Mouse (Mus musculus) heart, postnatal 0 days (tissue): ENCODE data around the gene Cog6. TPM values are rescaled to one million over a fixed set of nuclear protein-coding genes. Genes with fewer than 3 reads are reported as not detected.

ENCODE experiments used
- ATAC-seq: fragments of 200-750 bp; cut with Nextera tagmentation; 2 replicates; pipeline ENCODE4 v1.8.0; 2017; ENCODE audit warnings: low read depth, moderate number of reproducible peaks, moderate library complexity; ENCODE audit not compliant: insufficient read depth
- DNase-seq: peaks from one replicate; pipeline ENCODE4 v3.0.0-alpha.2; 2016; ENCODE audit warnings: low spot score
- H3K27ac ChIP-seq: fragments of 300-500 bp; sonication (generic); 2 replicates; pipeline ENCODE4 v1.5.1; 2014; ENCODE audit warnings: low read depth, mild to moderate bottlenecking
- H3K27me3 ChIP-seq: fragments of 300-500 bp; sonication (generic); 2 replicates; pipeline ENCODE4 v1.6.1; 2014; ENCODE audit warnings: low read length, mixed read lengths; ENCODE audit not compliant: control insufficient read depth, insufficient read depth
- H3K36me3 ChIP-seq: fragments of 300-500 bp; sonication (generic); replicated peaks from 2 replicates; pipeline ENCODE4 v1.6.1; 2014; ENCODE audit warnings: low read length, mixed read lengths; ENCODE audit not compliant: control insufficient read depth, insufficient read depth
- H3K4me1 ChIP-seq: fragments of 300-500 bp; sonication (generic); 2 replicates; pipeline ENCODE4 v1.6.1; 2014; ENCODE audit warnings: antibody characterized with exemption; ENCODE audit not compliant: control insufficient read depth, insufficient read depth
- H3K4me2 ChIP-seq: fragments of 300-500 bp; sonication (generic); 2 replicates; pipeline ENCODE4 v1.6.1; 2014; ENCODE audit warnings: low read depth, mild to moderate bottlenecking, low read length, moderate library complexity
- H3K4me3 ChIP-seq: fragments of 300-500 bp; sonication (generic); 2 replicates; pipeline ENCODE4 v1.5.1; 2014; ENCODE audit warnings: low read depth, low read length
- H3K9ac ChIP-seq: fragments of 300-500 bp; sonication (generic); replicated peaks from 2 replicates; pipeline ENCODE4 v1.6.1; 2014; ENCODE audit warnings: low read depth, low read length, mixed read lengths
- H3K9me3 ChIP-seq: fragments of 300-500 bp; sonication (generic); replicated peaks from 2 replicates; pipeline ENCODE4 v1.6.1; 2016; ENCODE audit warnings: low read length; ENCODE audit not compliant: control insufficient read depth
- CTCF ChIP-seq: IDR thresholded peaks from 2 replicates; pipeline ENCODE4 v1.5.1; 2016; ENCODE audit warnings: antibody characterized with exemption, control low read depth, low read depth
- EP300 ChIP-seq: IDR thresholded peaks from 2 replicates; pipeline ENCODE4 v1.6.1; 2016; ENCODE audit warnings: antibody characterized with exemption, low read depth
- WGBS: fragments of 180-500 bp; shearing (Covaris S2); extraction: QIAGEN DNeasy Blood & Tissue Kit; methylation state at CpG from one replicate; pipeline ENCODE4 v1.1.7; 2014; 5-methylcytosine and 5-hydroxymethylcytosine counted together
- polyA plus RNA-seq: library from polyadenylated mRNA; unstranded; fragments of >200 nt; fragmentation: Nextera tagmentation; extraction: Ambion mirVana; gene quantifications from 2 replicates; pipeline ENCODE4 v1.2.1, GENCODE M21; 2015
- total RNA-seq: library from RNA; depleted of rRNA; stranded (reverse); fragments of >200 nt; gene quantifications from 2 replicates; pipeline ENCODE4 v1.2.3, GENCODE M21; 2014; ENCODE audit warnings: low replicate concordance

Gene Cog6
- total and polyA plus RNA-seq, 2 experiments from 2014 or later, result 54.7 to 64.5 TPM

DNA sequence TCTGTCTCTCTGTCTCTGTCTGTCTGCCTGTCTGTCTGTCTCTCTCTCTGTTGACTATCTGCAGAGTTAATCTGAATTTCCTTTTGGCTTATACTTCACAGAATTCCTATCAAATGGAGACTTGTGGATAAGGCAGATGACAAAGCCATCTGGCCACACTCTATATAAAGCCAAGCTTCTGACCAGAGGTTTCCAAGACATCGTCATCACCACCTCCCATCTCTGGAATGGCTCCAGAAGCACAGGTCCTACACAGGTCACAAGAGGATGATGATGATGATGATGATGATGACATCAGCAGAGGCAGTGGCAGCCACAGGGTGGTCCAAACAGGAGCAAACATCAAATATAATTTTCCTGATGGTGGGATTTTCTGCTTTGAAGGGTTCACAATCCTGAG is 63.2 kb downstream of the Cog6 start:
- no peak overlapping the region for H3K9ac ChIP-seq
- no peaks in the 10 kb centered on the region for H3K36me3 ChIP-seq
- no peaks in the 10 kb centered on the region for H3K9me3 ChIP-seq
- DNase-seq (no peak), ATAC-seq (no peak)
- peak overlapping the region; percentile 84; the same call in 1 of the 2 replicates for H3K27ac ChIP-seq
- no peak for TF ChIP-seq CTCF
- 27% methylated on average over 1 of the region's 1 CpGs for WGBS
- H3K4me1 ChIP-seq, result peaks cover 22% of the 10 kb centered on the region
- H3K27me3 ChIP-seq, result no peaks in the 10 kb centered on the region
- H3K4me3 ChIP-seq, result no peak overlapping the region
- H3K4me2 ChIP-seq, result no peak overlapping the region

DNA sequence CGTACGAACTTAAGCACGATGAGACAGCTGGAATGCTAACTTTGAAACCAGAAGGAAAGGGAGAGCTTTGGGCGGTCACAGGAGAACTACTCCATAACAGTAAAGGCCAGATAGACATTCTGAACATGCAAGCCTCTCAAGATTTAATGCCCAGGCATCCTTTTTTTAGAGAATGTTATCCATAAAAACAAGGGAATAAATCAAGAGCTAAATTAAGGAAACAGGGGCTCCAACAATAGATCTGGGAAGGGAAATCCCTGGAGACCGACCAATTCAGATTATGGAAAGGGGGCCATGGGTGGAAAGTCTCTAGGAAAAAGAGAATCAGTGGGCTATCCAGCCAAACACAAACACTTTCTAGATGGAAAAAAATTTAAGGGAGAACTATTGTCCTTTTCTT is 68.2 kb downstream of the Cog6 start:
- DNase-seq (no peak), ATAC-seq (no peak)
- no peak for TF ChIP-seq EP300
- TF ChIP-seq CTCF, result no peak
- Histone ChIP-seq H3K4me2 (no peak overlapping the region), H3K36me3 (no peaks in the 10 kb centered on the region), H3K9ac (no peak overlapping the region), H3K27me3 (no peaks in the 10 kb centered on the region), H3K4me3 (no peak overlapping the region), H3K9me3 (no peaks in the 10 kb centered on the region), H3K27ac (no peak overlapping the region), H3K4me1 (peaks cover 2% of the 10 kb centered on the region; the same call in 1 of the 2 replicates)
- WGBS, result 55% methylated on average over 5 of the region's 5 CpGs

DNA sequence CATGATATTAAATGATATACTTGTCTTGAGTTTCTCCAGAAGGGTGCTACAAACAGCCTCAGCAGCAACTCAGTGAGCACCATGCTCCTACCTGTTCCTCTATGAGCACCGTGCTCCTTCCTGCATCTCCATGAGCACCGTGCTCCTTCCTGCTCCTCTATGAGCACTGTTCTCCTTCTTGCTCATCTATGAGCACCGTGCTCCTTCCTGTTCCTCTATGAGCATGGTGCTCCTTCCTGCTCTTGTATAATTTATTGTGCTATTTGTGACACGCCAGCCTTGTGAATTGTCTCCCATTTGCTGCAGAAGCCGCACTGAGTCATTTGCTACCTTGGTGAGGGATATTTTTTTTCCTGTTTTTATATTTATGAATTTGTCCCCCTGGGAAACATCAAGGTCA is 69.6 kb downstream of the Cog6 start:
- no peaks in the 10 kb centered on the region for H3K27me3 ChIP-seq
- no peak overlapping the region for H3K4me2 ChIP-seq
- H3K4me1 ChIP-seq, result peaks cover 3% of the 10 kb centered on the region; the same call in 1 of the 2 replicates
- 90% methylated on average over 5 of the region's 5 CpGs for WGBS
- H3K36me3 ChIP-seq, result no peaks in the 10 kb centered on the region
- no peak overlapping the region for H3K9ac ChIP-seq
- no peak overlapping the region for H3K27ac ChIP-seq
- ATAC-seq (no peak), DNase-seq (no peak)
- H3K4me3 ChIP-seq, result no peak overlapping the region
- TF ChIP-seq EP300 (no peak), CTCF (no peak)
- H3K9me3 ChIP-seq, result no peaks in the 10 kb centered on the region

DNA sequence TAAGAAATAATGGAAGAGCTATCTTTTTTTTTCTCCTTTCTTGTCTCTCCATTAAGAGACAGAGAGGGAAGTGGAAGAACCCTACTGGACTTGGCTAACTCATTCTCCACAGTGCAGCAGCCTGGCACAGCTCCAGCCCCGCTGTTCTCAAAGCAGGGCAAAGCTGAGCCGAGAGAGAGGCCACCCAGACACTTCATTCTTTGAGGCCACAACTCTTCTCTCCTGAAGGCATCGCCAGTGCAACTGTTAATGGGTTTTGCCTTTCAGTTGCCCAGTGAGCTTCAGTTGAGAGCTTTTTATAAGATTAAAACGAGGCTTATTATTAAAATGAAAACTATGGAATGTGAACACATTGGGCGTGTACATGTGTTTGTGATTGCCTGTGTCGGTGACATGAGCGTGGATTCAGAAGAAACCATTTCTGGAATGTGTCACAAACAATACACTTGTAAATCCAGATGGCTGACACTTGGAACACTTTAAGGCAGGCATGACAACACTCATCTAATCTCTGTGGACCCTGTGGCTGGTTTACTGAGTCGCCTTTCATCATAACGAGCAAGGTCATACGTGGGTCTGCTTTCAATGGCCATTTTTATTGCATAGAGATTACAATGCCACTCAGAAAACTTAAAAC is 76.1 kb downstream of the Cog6 start:
- Histone ChIP-seq H3K27ac (peak overlapping the region; percentile 96), H3K9ac (peak overlapping the region; percentile 37), H3K36me3 (no peaks in the 10 kb centered on the region), H3K4me2 (peak overlapping the region; percentile 42), H3K4me3 (no peak overlapping the region), H3K9me3 (no peaks in the 10 kb centered on the region), H3K27me3 (no peaks in the 10 kb centered on the region), H3K4me1 (peaks cover 39% of the 10 kb centered on the region; the same call in 1 of the 2 replicates)
- DNase-seq (peak; percentile 86), ATAC-seq (peak; percentile 93)
- TF ChIP-seq EP300 (peak; percentile 74), CTCF (no peak)
- 8% methylated on average over 10 of the region's 10 CpGs for WGBS

DNA sequence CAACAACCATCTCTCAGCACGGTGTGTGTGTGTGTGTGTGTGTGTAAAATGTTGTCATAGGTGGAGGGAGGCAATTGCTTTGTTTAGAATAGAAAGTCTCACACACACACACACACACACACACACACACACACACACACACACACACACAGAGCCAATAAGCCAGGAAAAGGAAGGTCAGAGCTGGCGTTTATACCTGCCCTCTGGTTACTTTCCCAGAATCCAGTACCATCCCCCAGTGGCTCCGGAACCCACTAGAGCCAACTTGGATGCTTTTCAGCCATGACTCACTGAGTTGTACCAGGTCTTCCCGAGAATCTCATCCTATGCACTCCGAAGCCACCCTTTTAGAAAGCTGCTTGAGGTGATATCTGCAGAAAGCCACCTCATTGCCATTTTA is 78.6 kb downstream of the Cog6 start:
- Histone ChIP-seq H3K4me3 (no peak overlapping the region), H3K4me2 (no peak overlapping the region), H3K27ac (no peak overlapping the region), H3K9ac (no peak overlapping the region), H3K27me3 (no peaks in the 10 kb centered on the region), H3K4me1 (peaks cover 39% of the 10 kb centered on the region; the same call in 1 of the 2 replicates), H3K36me3 (no peaks in the 10 kb centered on the region), H3K9me3 (no peaks in the 10 kb centered on the region)
- 53% methylated on average over 5 of the region's 5 CpGs for WGBS
- DNase-seq, result peak; percentile 22
- no peak for TF ChIP-seq EP300
- ATAC-seq, result no peak

DNA sequence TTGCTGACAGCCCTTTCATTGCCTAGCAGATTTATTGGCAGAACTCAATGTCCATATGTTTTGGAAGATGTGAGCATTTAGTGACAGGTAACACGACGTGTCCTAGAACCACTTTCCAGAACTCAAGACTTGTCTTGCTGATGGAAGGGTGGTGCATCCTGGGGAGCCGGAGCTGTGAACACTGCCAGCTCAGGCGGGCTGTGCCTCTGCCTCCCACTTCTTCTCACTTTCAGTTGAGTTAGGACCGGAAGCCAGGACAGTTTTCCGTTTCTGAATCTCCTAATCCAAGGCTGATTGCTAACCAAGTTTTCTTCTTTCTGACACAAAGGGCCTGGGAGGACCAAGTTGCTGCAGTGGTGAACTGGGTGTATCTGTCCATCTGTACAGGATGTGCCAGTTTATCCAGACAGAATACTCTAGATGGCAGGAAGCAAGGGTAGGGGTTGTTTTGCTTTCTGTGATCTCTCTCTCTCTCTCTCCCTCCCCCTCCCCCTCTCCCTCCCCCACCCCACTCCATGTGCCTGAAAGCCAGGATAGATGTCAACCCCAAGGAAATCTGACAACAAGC is 79.2 kb downstream of the Cog6 start:
- Histone ChIP-seq H3K4me1 (peaks cover 39% of the 10 kb centered on the region; the same call in 1 of the 2 replicates), H3K27me3 (no peaks in the 10 kb centered on the region), H3K4me3 (no peak overlapping the region), H3K9me3 (no peaks in the 10 kb centered on the region), H3K4me2 (no peak overlapping the region), H3K27ac (no peak overlapping the region), H3K9ac (no peak overlapping the region), H3K36me3 (no peaks in the 10 kb centered on the region)
- DNase-seq, result no peak
- WGBS, result 53% methylated on average over 6 of the region's 6 CpGs
- ATAC-seq, result no peak
- TF ChIP-seq CTCF (no peak), EP300 (no peak)
